Comparison of ENCODE assay signal across 11 mouse cellular contexts in the genomic region with DNA sequence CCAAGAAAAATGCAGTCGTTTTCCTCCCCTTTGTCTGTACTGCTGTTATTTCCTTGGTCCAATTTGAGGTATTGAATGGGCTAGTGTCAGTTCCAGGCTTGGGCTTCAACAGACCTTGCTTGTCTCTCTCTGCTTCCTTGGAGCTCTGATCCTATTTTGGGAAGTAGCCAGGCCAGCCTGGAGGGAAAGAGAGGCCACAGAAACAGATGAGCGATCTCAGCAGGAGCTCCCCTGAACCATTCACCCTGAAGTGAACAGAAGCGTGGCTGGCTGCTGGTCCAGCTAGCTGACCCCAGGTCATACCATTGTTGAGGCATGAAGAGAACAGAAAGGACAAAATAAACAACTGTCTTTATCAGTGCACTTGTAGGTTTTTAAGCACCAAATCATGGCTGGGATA. TPM values are rescaled to one million over a fixed set of nuclear protein-coding genes. Genes with fewer than 3 reads are reported as not detected.
DNase-seq lines count a peak whose midpoint lies in the region; ATAC-seq lines count a peak whose summit lies in the region.
"Had no signal": no experiment of that assay in that cellular context is flagged by ENCODE, and none has a peak within 500 bp of the region (broad histone marks: within the 10 kb centered on the region; RNA-seq: fewer than 3 reads in every experiment).

No protein-coding gene starts in this region.

- H3K36me3 ChIP-seq in midbrain, embryonic 10.5 days: no peaks in the 10 kb centered on the region
- no peaks in the 10 kb centered on the region for H3K36me3 ChIP-seq in midbrain, embryonic 13.5 days
- no peaks in the 10 kb centered on the region for H3K36me3 ChIP-seq in kidney, embryonic 14.5 days (ENCODE audit: control insufficient read depth, insufficient read depth, low read length)
- no peaks in the 10 kb centered on the region for H3K36me3 ChIP-seq in neural tube, embryonic 11.5 days (ENCODE audit: control insufficient read depth, insufficient read depth, low read length)
- H3K36me3 ChIP-seq: heart, embryonic 12.5 days had no signal

- 6% methylated on average over 3 of the region's 3 CpGs for WGBS in midbrain, embryonic 10.5 days
- 6% methylated on average over 3 of the region's 3 CpGs for WGBS in midbrain, embryonic 13.5 days
- 15% methylated on average over 3 of the region's 3 CpGs for WGBS in kidney, embryonic 14.5 days
- WGBS in neural tube, embryonic 11.5 days: 12% methylated on average over 3 of the region's 3 CpGs

- no peak overlapping the region for H3K27ac ChIP-seq in midbrain, embryonic 10.5 days (replicated peaks)
- H3K27ac ChIP-seq in midbrain, embryonic 13.5 days: no peak overlapping the region
- H3K27ac ChIP-seq in kidney, embryonic 14.5 days (ENCODE audit: low read depth, low read length): no peak overlapping the region
- H3K27ac ChIP-seq in neural tube, embryonic 11.5 days (ENCODE audit: low read depth, low read length): no peak overlapping the region
- H3K27ac ChIP-seq: forebrain, embryonic 13.5 days had no signal

- peak; percentile 60 to 70 for DNase-seq in cerebellum, postnatal 10 days
- no peak for DNase-seq in cerebellum, adult 9-10 months
- peak; percentile 33 for DNase-seq in midbrain, embryonic 10.5 days (ENCODE audit: low spot score)
- DNase-seq in neural tube, embryonic 11.5 days (ENCODE audit: low spot score): peak; percentile 23
- no peak for DNase-seq in thymus, adult 18-20 months
- no peak for DNase-seq in layer of hippocampus, adult 11-12 months (ENCODE audit: low spot score)
- DNase-seq: adrenal gland, postnatal 10 days had no signal

- peaks cover 22% of the 10 kb centered on the region for H3K4me1 ChIP-seq in midbrain, embryonic 10.5 days
- H3K4me1 ChIP-seq in midbrain, embryonic 13.5 days (replicated peaks): peaks cover 9% of the 10 kb centered on the region
- H3K4me1 ChIP-seq in kidney, embryonic 14.5 days (ENCODE audit: control insufficient read depth, insufficient read depth, low read length): peaks cover 20% of the 10 kb centered on the region; the same call in 1 of the 2 replicates
- H3K4me1 ChIP-seq in neural tube, embryonic 11.5 days (ENCODE audit: control insufficient read depth, insufficient read depth, low read length): 0 out of 2 replicates have a peak, but pooled peaks cover 6% of the 10 kb centered on the region

- H3K4me3 ChIP-seq in midbrain, embryonic 10.5 days: no peak overlapping the region
- H3K4me3 ChIP-seq in midbrain, embryonic 13.5 days (replicated peaks): no peak overlapping the region
- no peak overlapping the region for H3K4me3 ChIP-seq in kidney, embryonic 14.5 days (ENCODE audit: low read length)
- H3K4me3 ChIP-seq in neural tube, embryonic 11.5 days (ENCODE audit: low read depth, low read length): no peak overlapping the region
- H3K4me3 ChIP-seq: forebrain, embryonic 13.5 days; heart, embryonic 12.5 days had no signal

- no peak overlapping the region for H3K4me2 ChIP-seq in midbrain, embryonic 13.5 days (replicated peaks)
- no peak overlapping the region for H3K4me2 ChIP-seq in kidney, embryonic 14.5 days (replicated peaks; ENCODE audit: low read depth, low read length)
- no peak overlapping the region for H3K4me2 ChIP-seq in neural tube, embryonic 11.5 days (ENCODE audit: low read depth)
- H3K4me2 ChIP-seq: forebrain, embryonic 13.5 days; heart, embryonic 12.5 days had no signal

- no peak overlapping the region for H3K9ac ChIP-seq in midbrain, embryonic 13.5 days (replicated peaks)
- no peak overlapping the region for H3K9ac ChIP-seq in kidney, embryonic 14.5 days (ENCODE audit: low read depth, low read length)
- H3K9ac ChIP-seq in neural tube, embryonic 11.5 days (ENCODE audit: low read length): no peak overlapping the region
- H3K9ac ChIP-seq: forebrain, embryonic 13.5 days; heart, embryonic 12.5 days had no signal

- no peaks in the 10 kb centered on the region for H3K9me3 ChIP-seq in midbrain, embryonic 10.5 days (replicated peaks)
- no peaks in the 10 kb centered on the region for H3K9me3 ChIP-seq in midbrain, embryonic 13.5 days
- no peaks in the 10 kb centered on the region for H3K9me3 ChIP-seq in kidney, embryonic 14.5 days (ENCODE audit: control insufficient read depth, low read length)
- H3K9me3 ChIP-seq in neural tube, embryonic 11.5 days (ENCODE audit: control insufficient read depth, low read length): no peaks in the 10 kb centered on the region
- H3K9me3 ChIP-seq: forebrain, embryonic 13.5 days; heart, embryonic 12.5 days had no signal

- ATAC-seq in midbrain, embryonic 13.5 days: no peak
- peak; percentile 54 for ATAC-seq in kidney, embryonic 14.5 days (ENCODE audit: low FRiP score, low TSS enrichment)
- no peak for ATAC-seq in neural tube, embryonic 11.5 days (ENCODE audit: insufficient read depth, low FRiP score, low TSS enrichment)
- ATAC-seq: forebrain, embryonic 13.5 days had no signal

- peaks cover 39% of the 10 kb centered on the region for H3K27me3 ChIP-seq in midbrain, embryonic 10.5 days (ENCODE audit: low read depth, poor library complexity, severe bottlenecking)
- no peaks in the 10 kb centered on the region for H3K27me3 ChIP-seq in midbrain, embryonic 13.5 days
- no peaks in the 10 kb centered on the region for H3K27me3 ChIP-seq in kidney, embryonic 14.5 days (ENCODE audit: control insufficient read depth, insufficient read depth, low read length)
- H3K27me3 ChIP-seq in neural tube, embryonic 11.5 days (ENCODE audit: control insufficient read depth, insufficient read depth, low read length): no peaks in the 10 kb centered on the region

RNA-seq across cellular contexts. Expression of a gene that starts 12.8 kb away (rescaled TPM):
- 30.7 and 33.2 TPM in 2 replicates for polyA plus RNA-seq in midbrain, embryonic 10.5 days (2016; fragmentation: Nextera tagmentation; extraction: Ambion mirVana)
- polyA plus RNA-seq in midbrain, embryonic 13.5 days (2015; fragmentation: Nextera tagmentation; extraction: Ambion mirVana): 25.5 and 27.2 TPM in 2 replicates
- 91.3 and 92.2 TPM in 2 replicates for polyA plus RNA-seq in kidney, embryonic 14.5 days (2014; fragmentation: Nextera tagmentation; extraction: Ambion mirVana)
- polyA plus RNA-seq in neural tube, embryonic 11.5 days (2014; fragmentation: Nextera tagmentation; extraction: Ambion mirVana): 82.5 and 82.8 TPM in 2 replicates

Comparison
In these comparisons a context has a peak if more than half of its experiments do, and no peak if none do; other contexts are left out.
1. DNase-seq: peak in cerebellum, postnatal 10 days (2 of 2), midbrain, embryonic 10.5 days (single experiment) and neural tube, embryonic 11.5 days (single experiment); none in cerebellum, adult 9-10 months (single experiment), thymus, adult 18-20 months (0 of 2) and layer of hippocampus, adult 11-12 months (single experiment).